Mouse (Mus musculus) heart, embryonic 15.5 days (tissue): Measurements from ENCODE around the gene Apopt1. TPM values are rescaled to one million over a fixed set of nuclear protein-coding genes. Genes with fewer than 3 reads are reported as not detected.

Experiments
- ATAC-seq: fragments of 200-750 bp; cut with Nextera tagmentation; replicated peaks from 2 replicates; pipeline ENCODE4 v1.8.0; 2017; ENCODE audit warnings: low read depth, moderate TSS enrichment; ENCODE audit not compliant: insufficient number of reproducible peaks, insufficient read depth, low FRiP score
- H3K27ac ChIP-seq: fragments of 300-500 bp; sonication (generic); 2 replicates; pipeline ENCODE4 v1.5.1; 2015; ENCODE audit warnings: mild to moderate bottlenecking, inconsistent platforms
- H3K27me3 ChIP-seq: fragments of 300-500 bp; sonication (generic); 2 replicates; pipeline ENCODE4 v1.6.1; 2015; ENCODE audit warnings: inconsistent platforms
- H3K36me3 ChIP-seq: fragments of 300-500 bp; sonication (generic); 2 replicates; pipeline ENCODE4 v1.6.1; 2015; ENCODE audit warnings: mild to moderate bottlenecking, inconsistent platforms
- H3K4me1 ChIP-seq: fragments of 300-500 bp; sonication (generic); replicated peaks from 2 replicates; pipeline ENCODE4 v1.6.1; 2015; ENCODE audit warnings: inconsistent platforms
- H3K4me2 ChIP-seq: fragments of 300-500 bp; sonication (generic); 2 replicates; pipeline ENCODE4 v1.6.1; 2015; ENCODE audit warnings: inconsistent platforms, mild to moderate bottlenecking, moderate library complexity
- H3K4me3 ChIP-seq: fragments of 300-500 bp; sonication (generic); 2 replicates; pipeline ENCODE4 v1.5.1; 2015; ENCODE audit warnings: mild to moderate bottlenecking, inconsistent platforms
- H3K9ac ChIP-seq: fragments of 300-500 bp; sonication (generic); 2 replicates; pipeline ENCODE4 v1.6.1; 2015; ENCODE audit warnings: mild to moderate bottlenecking, inconsistent platforms
- H3K9me3 ChIP-seq: fragments of 300-500 bp; sonication (generic); replicated peaks from 2 replicates; pipeline ENCODE4 v1.6.1; 2016; ENCODE audit warnings: inconsistent platforms
- WGBS: fragments of 180-500 bp; shearing (Covaris S2); methylation state at CpG from one replicate; pipeline ENCODE4 v1.1.7; 2015; ENCODE audit warnings: mixed read lengths; 5-methylcytosine and 5-hydroxymethylcytosine counted together
- polyA plus RNA-seq: library from polyadenylated mRNA; unstranded; fragments of >200 nt; fragmentation: Nextera tagmentation; extraction: Ambion mirVana; gene quantifications from 2 replicates; pipeline ENCODE4 v1.2.1, GENCODE M21; 2015

Gene Apopt1
- polyA plus RNA-seq, 1 experiment from 2014 or later = 41.5 TPM

GRCm38 (mm10) chr12:111671431-111671902, 41.6 kb upstream of the Apopt1 start:
- Histone ChIP-seq H3K4me1 (peaks cover 59% of the 10 kb centered on the region), H3K9ac (peak overlapping the region; percentile 62), H3K36me3 (0 out of 2 replicates have a peak, but pooled peaks cover 3% of the 10 kb centered on the region), H3K27me3 (peaks cover 14% of the 10 kb centered on the region), H3K27ac (peak overlapping the region; percentile 38), H3K4me3 (peak overlapping the region; percentile 62), H3K4me2 (peak overlapping the region; percentile 93), H3K9me3 (no peaks in the 10 kb centered on the region)
- no peak for ATAC-seq
- WGBS = under 1% methylated on average over 34 of the region's 34 CpGs

GRCm38 (mm10) chr12:111672176-111672575, 40.9 kb upstream of the Apopt1 start, which contains the start of gene Ckb:
Gene Ckb, minus strand, starts transcription at chr12:111672338.
- 0 out of 2 replicates have a peak, but pooled peaks cover 3% of the 10 kb centered on the region for H3K36me3 ChIP-seq
- ATAC-seq = peak; percentile 53
- H3K4me3 ChIP-seq = peak within 1 kb of the TSS; percentile 62
- H3K9ac ChIP-seq = peak within 1 kb of the TSS; percentile 62
- no peaks in the 10 kb centered on the region for H3K9me3 ChIP-seq
- peak within 1 kb of the TSS; percentile 38 for H3K27ac ChIP-seq
- peak within 1 kb of the TSS; percentile 93 for H3K4me2 ChIP-seq
- H3K4me1 ChIP-seq = peaks cover 64% of the 10 kb centered on the region
- H3K27me3 ChIP-seq = peaks cover 14% of the 10 kb centered on the region
- WGBS = under 1% methylated on average over 31 of the region's 31 CpGs

- Histone ChIP-seq H3K27me3 (peaks cover 14% of the 10 kb centered on the region), H3K36me3 (0 out of 2 replicates have a peak, but pooled peaks cover 3% of the 10 kb centered on the region), H3K4me3 (peak overlapping the region; percentile 62), H3K9ac (peak overlapping the region; percentile 62), H3K4me2 (peak overlapping the region; percentile 93), H3K4me1 (peaks cover 68% of the 10 kb centered on the region), H3K27ac (no peak overlapping the region), H3K9me3 (no peaks in the 10 kb centered on the region)
- no peak for ATAC-seq
- whole genome bisulfite sequencing = 14% methylated on average over 12 of the region's 12 CpGs
Observed at GRCm38 (mm10) chr12:111672581-111672980, 40.5 kb upstream of the Apopt1 start.

GRCm38 (mm10) chr12:111674850-111675486, 38.1 kb upstream of the Apopt1 start:
- no peak for ATAC-seq
- Histone ChIP-seq H3K9ac (no peak overlapping the region), H3K9me3 (no peaks in the 10 kb centered on the region), H3K27ac (no peak overlapping the region), H3K27me3 (peaks cover 14% of the 10 kb centered on the region), H3K4me3 (no peak overlapping the region), H3K4me2 (no peak overlapping the region), H3K4me1 (peaks cover 66% of the 10 kb centered on the region), H3K36me3 (no peaks in the 10 kb centered on the region)
- WGBS = 22% methylated on average over 2 of the region's 2 CpGs

- Histone ChIP-seq H3K27ac (0 out of 2 replicates have a peak overlapping the region, but pooled peaks have one; percentile 35), H3K4me1 (peaks cover 58% of the 10 kb centered on the region), H3K4me2 (no peak overlapping the region), H3K9me3 (no peaks in the 10 kb centered on the region), H3K36me3 (no peaks in the 10 kb centered on the region), H3K4me3 (no peak overlapping the region), H3K27me3 (peaks cover 14% of the 10 kb centered on the region), H3K9ac (no peak overlapping the region)
- 82% methylated on average over 6 of the region's 6 CpGs for WGBS
- no peak for ATAC-seq
Observed at GRCm38 (mm10) chr12:111675797-111676580, 37.1 kb upstream of the Apopt1 start.

GRCm38 (mm10) chr12:111677421-111677820, 35.6 kb upstream of the Apopt1 start:
- peak overlapping the region; percentile 98 for H3K27ac ChIP-seq
- H3K9me3 ChIP-seq = no peaks in the 10 kb centered on the region
- no peaks in the 10 kb centered on the region; the same call in 1 of the 2 replicates for H3K36me3 ChIP-seq
- peak overlapping the region; percentile 86 for H3K4me2 ChIP-seq
- ATAC-seq = 0 out of 2 replicates have a peak, but pooled peaks have one; percentile 9
- peak overlapping the region; percentile 73 for H3K4me3 ChIP-seq
- H3K4me1 ChIP-seq = peaks cover 58% of the 10 kb centered on the region
- WGBS = 14% methylated on average over 5 of the region's 5 CpGs
- H3K9ac ChIP-seq = peak overlapping the region; percentile 67
- peaks cover 13% of the 10 kb centered on the region for H3K27me3 ChIP-seq

GRCm38 (mm10) chr12:111677882-111678669, 35.0 kb upstream of the Apopt1 start, which contains the start of gene Trmt61a:
Gene Trmt61a, plus strand, starts transcription at chr12:111678105.
- Histone ChIP-seq H3K27ac (peak within 1 kb of the TSS; percentile 98), H3K36me3 (no peaks in the 10 kb centered on the region; the same call in 1 of the 2 replicates), H3K4me1 (peaks cover 58% of the 10 kb centered on the region), H3K9me3 (no peaks in the 10 kb centered on the region), H3K4me2 (peak within 1 kb of the TSS; percentile 86), H3K4me3 (peak within 1 kb of the TSS; percentile 73), H3K27me3 (peaks cover 6% of the 10 kb centered on the region), H3K9ac (peak within 1 kb of the TSS; percentile 67)
- peak; percentile 82 for ATAC-seq
- under 1% methylated on average over 51 of the region's 51 CpGs for WGBS

- no peak overlapping the region for H3K27ac ChIP-seq
Observed at GRCm38 (mm10) chr12:111678670-111678933, 34.5 kb upstream of the Apopt1 start.

GRCm38 (mm10) chr12:111678997-111679396, 34.1 kb upstream of the Apopt1 start:
- ATAC-seq = no peak
- Histone ChIP-seq H3K4me3 (peak overlapping the region; percentile 73), H3K27ac (no peak overlapping the region), H3K27me3 (no peaks in the 10 kb centered on the region), H3K36me3 (no peaks in the 10 kb centered on the region; the same call in 1 of the 2 replicates), H3K4me1 (peaks cover 62% of the 10 kb centered on the region), H3K9ac (peak overlapping the region; percentile 55; the same call in 1 of the 2 replicates), H3K4me2 (peak overlapping the region; percentile 86), H3K9me3 (no peaks in the 10 kb centered on the region)
- 40% methylated on average over 7 of the region's 7 CpGs for WGBS

More at GRCm38 (mm10) chr12:111678670-111678933, 34.5 kb upstream of the Apopt1 start:
- H3K4me1 ChIP-seq = peaks cover 61% of the 10 kb centered on the region
- no peaks in the 10 kb centered on the region for H3K9me3 ChIP-seq
- no peaks in the 10 kb centered on the region; the same call in 1 of the 2 replicates for H3K36me3 ChIP-seq
- 5% methylated on average over 13 of the region's 13 CpGs for WGBS
- H3K4me3 ChIP-seq = peak overlapping the region; percentile 73
- H3K27me3 ChIP-seq = peaks cover 1% of the 10 kb centered on the region
- peak overlapping the region; percentile 55 for H3K9ac ChIP-seq
- no peak for ATAC-seq
- H3K4me2 ChIP-seq = peak overlapping the region; percentile 86

- no peaks in the 10 kb centered on the region for H3K9me3 ChIP-seq
- no peaks in the 10 kb centered on the region; the same call in 1 of the 2 replicates for H3K36me3 ChIP-seq
- H3K27me3 ChIP-seq = no peaks in the 10 kb centered on the region
- ATAC-seq = no peak
- no peak overlapping the region for H3K4me3 ChIP-seq
- whole genome bisulfite sequencing = 93% methylated on average over 13 of the region's 13 CpGs
- H3K4me2 ChIP-seq = no peak overlapping the region
- peaks cover 51% of the 10 kb centered on the region for H3K4me1 ChIP-seq
- H3K27ac ChIP-seq = peak overlapping the region; percentile 14; the same call in 1 of the 2 replicates
- H3K9ac ChIP-seq = no peak overlapping the region
Observed at GRCm38 (mm10) chr12:111680661-111681060, 32.4 kb upstream of the Apopt1 start.
